Mouse (Mus musculus) frontal cortex, adult 2 months (tissue): ENCODE measurements at regions not wholly inside any gene's neighbourhood (a gene's known extent, or its start where the extent isn't known, plus 50 kb on each side); places are given as distances from the start of the nearest gene placed in this dataset.

ENCODE experiments used
- DNase-seq, 2 experiments: peaks; one replicate each; pipeline ENCODE4 v3.0.0; 2022; ENCODE audit warnings: low spot score in 1 of 2; ENCODE audit errors: extremely low spot score in 1 of 2

DNA sequence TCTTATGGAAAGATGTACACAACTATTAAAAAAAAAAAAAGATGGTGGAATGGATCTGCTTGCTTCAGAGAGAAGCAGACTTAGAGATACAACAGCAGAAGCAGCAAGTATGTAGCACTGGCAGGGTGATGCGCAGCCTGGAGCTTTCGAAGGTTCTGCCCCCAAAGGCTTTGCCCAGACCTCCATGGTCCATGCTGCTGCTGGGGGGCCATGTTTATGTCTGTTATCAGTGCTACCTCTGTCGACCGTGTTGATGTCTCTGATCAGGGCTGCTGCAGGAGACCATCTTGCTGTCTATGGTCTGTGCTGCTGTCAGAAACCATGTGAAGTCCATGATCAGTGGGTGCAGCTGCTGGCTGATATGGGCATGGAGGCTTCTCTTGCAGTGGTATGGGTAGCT, 88.6 kb upstream of the Fam189a1 start:
- DNase-seq, result no peak

DNA sequence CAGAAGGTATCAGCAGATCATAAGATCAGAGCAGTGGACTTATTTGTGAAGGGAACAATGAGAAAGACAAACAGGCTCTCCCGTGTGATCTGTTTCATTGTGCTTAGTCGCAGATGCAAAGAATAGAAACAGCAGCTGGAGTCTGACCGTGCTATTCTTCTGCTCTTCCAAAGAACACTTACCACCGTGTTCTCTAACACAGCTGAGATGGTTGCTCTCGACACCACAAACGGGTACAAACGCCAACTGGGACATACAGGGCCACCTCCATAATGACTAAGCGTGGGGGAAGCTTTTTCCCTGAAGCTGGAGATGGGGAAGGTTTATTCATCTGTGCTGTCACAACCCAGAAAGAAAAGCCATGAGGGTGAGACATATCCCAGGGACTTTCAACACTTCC, 84.8 kb upstream of the Fam189a1 start:
- DNase-seq, result peak; percentile 32 to 62

DNA sequence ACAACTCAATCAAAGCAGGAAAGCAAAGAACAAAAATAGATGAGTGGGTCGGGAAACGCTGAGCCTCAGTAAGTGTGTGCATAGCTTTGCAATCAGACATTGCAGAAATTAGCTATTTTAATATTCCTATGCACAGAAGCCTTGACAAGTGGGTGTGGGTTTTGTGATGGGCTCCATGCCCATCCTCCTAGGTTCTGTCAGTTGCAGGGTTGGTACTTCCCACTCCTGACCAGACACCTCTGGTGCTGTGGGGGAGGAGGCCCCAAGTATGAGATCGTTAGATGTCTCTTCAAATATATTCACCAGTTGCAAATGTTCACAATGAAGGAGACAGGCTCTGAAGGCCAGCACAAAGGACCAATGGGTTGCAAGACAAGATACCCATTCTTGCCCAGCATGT, 79.3 kb upstream of the Fam189a1 start:
- DNase-seq, result peak; percentile 47 to 66

DNA sequence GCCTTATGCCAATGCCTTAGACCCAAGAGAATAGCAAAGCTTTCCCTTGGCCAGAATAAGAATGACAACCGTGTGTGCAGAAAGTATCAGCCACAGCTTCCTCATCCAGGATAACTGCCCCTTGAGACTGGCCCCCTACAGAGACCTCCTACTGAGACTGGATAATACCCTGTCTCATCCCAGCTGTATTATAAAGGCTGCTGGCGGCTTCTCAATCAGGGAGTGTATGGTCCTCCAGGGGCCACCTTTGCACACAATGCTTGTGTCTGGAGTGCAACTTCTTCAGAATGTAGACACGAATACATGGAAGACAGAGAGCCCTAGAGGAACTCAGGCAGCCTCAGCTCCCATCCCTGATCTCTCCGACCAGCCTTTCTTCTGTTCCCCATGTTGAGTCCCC, 77.3 kb upstream of the Fam189a1 start:
- DNase-seq, result no peak

DNA sequence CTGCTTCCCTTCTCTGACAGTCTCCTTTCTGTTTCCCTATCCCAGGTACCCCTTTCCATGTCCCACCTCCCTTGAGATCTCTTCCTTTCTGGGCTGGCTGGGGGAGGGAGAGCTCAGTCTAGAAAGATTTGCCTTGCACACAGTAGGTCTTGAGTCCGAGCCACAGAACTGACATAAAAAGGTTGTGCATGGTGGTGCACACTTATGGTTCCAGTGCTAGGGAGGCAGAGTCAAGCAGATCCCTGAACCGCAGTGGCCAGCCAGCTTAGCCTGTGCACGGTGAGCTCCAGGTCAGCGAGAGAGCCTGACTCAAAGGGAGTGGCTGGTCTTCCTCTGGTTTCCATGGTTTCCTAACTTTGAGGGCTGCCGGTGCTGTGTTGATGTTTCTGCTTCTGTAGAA, 72.9 kb upstream of the Fam189a1 start:
- no peak for DNase-seq

DNA sequence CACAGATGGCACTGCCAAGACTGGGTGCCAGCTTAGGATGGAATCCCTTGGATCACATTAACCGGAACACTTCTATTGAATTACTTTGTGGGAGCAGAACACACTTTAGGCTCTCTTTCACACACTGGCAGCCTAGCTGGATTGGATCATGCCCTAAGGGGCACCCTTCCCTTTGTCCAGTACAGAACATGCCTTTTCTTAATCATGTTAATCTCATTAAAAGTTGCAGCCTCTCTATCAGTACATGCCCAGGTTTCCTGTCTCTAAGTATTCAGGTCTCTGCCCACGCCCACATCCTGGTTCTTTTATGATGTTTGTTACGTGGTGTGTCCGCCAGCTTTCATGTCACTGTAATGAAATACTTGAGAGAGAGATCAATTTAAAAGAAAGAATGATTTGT, 69.8 kb upstream of the Fam189a1 start:
- DNase-seq, result no peak

DNA sequence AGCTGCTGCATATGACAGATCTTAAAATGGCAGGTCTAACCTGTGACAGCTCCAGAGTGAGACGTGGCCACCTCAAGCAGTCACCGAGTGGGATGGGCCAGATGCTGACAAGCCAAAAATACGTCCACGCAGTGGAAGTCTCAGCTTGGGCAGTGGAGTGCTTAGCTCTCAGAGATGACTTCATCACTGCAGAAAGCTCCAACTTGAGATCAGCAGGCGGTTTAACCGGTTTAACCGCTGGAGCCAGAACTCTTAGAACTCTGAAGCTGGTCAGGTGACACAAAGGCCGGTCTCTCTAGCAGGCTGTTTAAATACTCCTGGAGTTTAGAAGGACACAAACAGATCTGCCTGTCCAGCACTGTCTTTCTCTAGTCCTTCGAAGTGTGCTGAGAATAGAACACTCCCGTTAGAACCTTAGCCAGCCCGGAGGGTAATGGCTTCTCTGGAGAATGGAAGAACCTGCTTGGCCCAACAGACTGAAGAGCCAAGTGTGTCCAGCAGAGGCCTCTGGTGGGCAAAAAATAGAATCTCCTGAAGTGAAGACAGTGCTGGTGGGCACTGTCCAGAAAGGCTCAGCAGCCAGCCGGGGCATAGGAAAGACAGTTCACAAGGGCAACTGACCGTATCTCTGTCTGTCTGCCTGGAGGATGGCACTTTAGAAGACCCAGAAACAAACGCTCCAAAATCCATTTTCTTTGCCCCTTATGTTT, 57.0 kb upstream of the Fam189a1 start:
- DNase-seq, result no peak

DNA sequence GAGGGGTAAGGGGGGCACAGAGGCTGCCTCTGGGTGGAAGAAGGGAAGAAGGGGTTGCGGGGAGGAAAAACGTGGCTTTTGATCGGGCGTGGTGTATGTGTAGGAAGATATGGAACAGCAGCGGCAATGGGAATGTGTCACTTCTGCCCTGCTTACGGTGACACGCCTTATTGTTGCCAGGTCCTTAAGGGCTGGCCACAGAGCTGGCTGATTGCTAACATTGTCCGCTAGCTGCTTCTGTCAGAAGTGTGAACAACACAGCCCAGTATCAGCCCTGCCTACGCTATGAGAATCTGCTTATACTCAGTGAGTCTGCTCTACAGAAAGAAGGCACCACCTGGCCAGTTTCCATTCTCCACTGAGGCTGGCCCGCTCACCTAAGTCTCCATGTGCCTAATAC, 50.9 kb upstream of the Fam189a1 start:
- DNase-seq, result no peak
